Mouse (Mus musculus) lung, embryonic 14.5 days (tissue): Measurements from ENCODE around the gene Ppp6r3. TPM values are rescaled to one million over a fixed set of nuclear protein-coding genes. Genes with fewer than 3 reads are reported as not detected.
A peak's percentile ranks its signal among the peaks of the same experiment; 100 is the strongest.

ENCODE experiments used
- ATAC-seq: fragments of 200-750 bp; cut with Nextera tagmentation; 2 replicates; pipeline ENCODE4 v1.8.0; 2017; ENCODE audit warnings: mild to moderate bottlenecking, moderate TSS enrichment, moderate library complexity; ENCODE audit not compliant: insufficient read depth
- DNase-seq: peaks from one replicate; pipeline ENCODE4 v3.0.0-alpha.2; 2015
- H3K27ac ChIP-seq: fragments of 300-500 bp; sonication (generic); 2 replicates; pipeline ENCODE4 v1.5.1; 2014; ENCODE audit warnings: low read depth, mild to moderate bottlenecking, moderate library complexity
- H3K27me3 ChIP-seq: fragments of 300-500 bp; sonication (generic); 2 replicates; pipeline ENCODE4 v1.6.1; 2014; ENCODE audit warnings: low read length, control low read depth; ENCODE audit not compliant: insufficient read depth
- H3K36me3 ChIP-seq: fragments of 300-500 bp; sonication (generic); 2 replicates; pipeline ENCODE4 v1.6.1; 2014; ENCODE audit warnings: control low read depth; ENCODE audit not compliant: insufficient read depth
- H3K4me1 ChIP-seq: fragments of 300-500 bp; sonication (generic); 2 replicates; pipeline ENCODE4 v1.6.1; 2014; ENCODE audit warnings: antibody characterized with exemption, control low read depth; ENCODE audit not compliant: insufficient read depth
- H3K4me2 ChIP-seq: fragments of 300-500 bp; sonication (generic); 2 replicates; pipeline ENCODE4 v1.6.1; 2014; ENCODE audit warnings: mild to moderate bottlenecking
- H3K4me3 ChIP-seq: fragments of 300-500 bp; sonication (generic); 2 replicates; pipeline ENCODE4 v1.5.1; 2014; ENCODE audit warnings: low read depth, low read length
- H3K9ac ChIP-seq: fragments of 300-500 bp; sonication (generic); 2 replicates; pipeline ENCODE4 v1.6.1; 2014
- H3K9me3 ChIP-seq: fragments of 300-500 bp; sonication (generic); 2 replicates; pipeline ENCODE4 v1.6.1; 2016; ENCODE audit warnings: low read depth, low read length, control low read depth
- CTCF ChIP-seq: IDR thresholded peaks from 2 replicates; pipeline ENCODE4 v1.5.1; 2016; ENCODE audit warnings: antibody characterized with exemption, low read depth
- WGBS: fragments of 180-500 bp; shearing (Covaris S2); extraction: QIAGEN DNeasy Blood & Tissue Kit; methylation state at CpG from one replicate; pipeline ENCODE4 v1.1.7; 2014; 5-methylcytosine and 5-hydroxymethylcytosine counted together
- polyA plus RNA-seq: library from polyadenylated mRNA; unstranded; fragments of >200 nt; fragmentation: Nextera tagmentation; extraction: Ambion mirVana; gene quantifications from 2 replicates; pipeline ENCODE4 v1.2.1, GENCODE M21; 2014

The Ppp6r3 gene
- polyA plus RNA-seq, 1 experiment from 2014 or later: 74.6 TPM

- Histone ChIP-seq H3K27ac (no peak overlapping the region), H3K9me3 (no peaks in the 10 kb centered on the region), H3K4me1 (no peaks in the 10 kb centered on the region), H3K36me3 (no peaks in the 10 kb centered on the region), H3K27me3 (no peaks in the 10 kb centered on the region), H3K4me2 (no peak overlapping the region), H3K4me3 (no peak overlapping the region), H3K9ac (no peak overlapping the region)
- ATAC-seq (no peak), DNase-seq (no peak)
- TF ChIP-seq CTCF: no peak
- WGBS: 65% methylated on average over 3 of the region's 3 CpGs
These were observed 139.7 kb downstream of the Ppp6r3 start for GRCm38 (mm10) chr19:3435824-3436223.

- ATAC-seq: no peak
- Histone ChIP-seq H3K27me3 (no peaks in the 10 kb centered on the region), H3K9me3 (no peaks in the 10 kb centered on the region), H3K36me3 (no peaks in the 10 kb centered on the region), H3K4me1 (no peaks in the 10 kb centered on the region), H3K27ac (no peak overlapping the region), H3K4me3 (no peak overlapping the region), H3K4me2 (no peak overlapping the region), H3K9ac (no peak overlapping the region)
- WGBS: 31% methylated on average over 4 of the region's 4 CpGs
- TF ChIP-seq CTCF: no peak
- no peak for DNase-seq
These were observed 140.9 kb downstream of the Ppp6r3 start for GRCm38 (mm10) chr19:3434641-3435040.

- no peak overlapping the region for H3K27ac ChIP-seq
- H3K4me1 ChIP-seq: no peaks in the 10 kb centered on the region
- no peaks in the 10 kb centered on the region for H3K27me3 ChIP-seq
- DNase-seq (no peak), ATAC-seq (no peak)
- no peaks in the 10 kb centered on the region for H3K9me3 ChIP-seq
- no peak overlapping the region for H3K4me3 ChIP-seq
- no peak overlapping the region for H3K9ac ChIP-seq
- 34% methylated on average over 4 of the region's 4 CpGs for WGBS
- H3K4me2 ChIP-seq: no peak overlapping the region
- H3K36me3 ChIP-seq: no peaks in the 10 kb centered on the region
- no peak for TF ChIP-seq CTCF
These were observed 141.4 kb downstream of the Ppp6r3 start for GRCm38 (mm10) chr19:3434124-3434523.

GRCm38 (mm10) chr19:3431969-3432368 lies 143.6 kb downstream of the Ppp6r3 start:
- H3K4me2 ChIP-seq: no peak overlapping the region
- no peaks in the 10 kb centered on the region for H3K36me3 ChIP-seq
- WGBS: 77% methylated on average over 1 of the region's 2 CpGs
- H3K4me3 ChIP-seq: no peak overlapping the region
- DNase-seq (no peak), ATAC-seq (no peak)
- no peaks in the 10 kb centered on the region for H3K9me3 ChIP-seq
- H3K9ac ChIP-seq: no peak overlapping the region
- H3K27me3 ChIP-seq: no peaks in the 10 kb centered on the region
- H3K27ac ChIP-seq: no peak overlapping the region
- no peaks in the 10 kb centered on the region for H3K4me1 ChIP-seq
- TF ChIP-seq CTCF: no peak

GRCm38 (mm10) chr19:3431066-3431465 lies 144.5 kb downstream of the Ppp6r3 start:
- TF ChIP-seq CTCF: no peak
- WGBS: 62% methylated on average over 7 of the region's 7 CpGs
- no peak for ATAC-seq

GRCm38 (mm10) chr19:3429156-3429816 lies 146.3 kb downstream of the Ppp6r3 start:
- 48% methylated on average over 7 of the region's 7 CpGs for WGBS
- Histone ChIP-seq H3K27ac (no peak overlapping the region), H3K9ac (no peak overlapping the region), H3K27me3 (no peaks in the 10 kb centered on the region), H3K4me2 (no peak overlapping the region), H3K4me1 (no peaks in the 10 kb centered on the region), H3K36me3 (no peaks in the 10 kb centered on the region), H3K4me3 (no peak overlapping the region), H3K9me3 (no peaks in the 10 kb centered on the region)
- DNase-seq (peak; percentile 25), ATAC-seq (no peak)
- no peak for TF ChIP-seq CTCF

More at GRCm38 (mm10) chr19:3431066-3431465, 144.5 kb downstream of the Ppp6r3 start:
- no peak overlapping the region for H3K4me2 ChIP-seq
- H3K4me3 ChIP-seq: no peak overlapping the region
- no peaks in the 10 kb centered on the region for H3K9me3 ChIP-seq
- no peak overlapping the region for H3K27ac ChIP-seq
- DNase-seq: no peak
- H3K27me3 ChIP-seq: no peaks in the 10 kb centered on the region
- no peaks in the 10 kb centered on the region for H3K36me3 ChIP-seq
- no peak overlapping the region for H3K9ac ChIP-seq
- H3K4me1 ChIP-seq: no peaks in the 10 kb centered on the region

GRCm38 (mm10) chr19:3428057-3428830 lies 147.3 kb downstream of the Ppp6r3 start:
- Histone ChIP-seq H3K36me3 (no peaks in the 10 kb centered on the region), H3K4me1 (no peaks in the 10 kb centered on the region), H3K4me2 (no peak overlapping the region), H3K27me3 (no peaks in the 10 kb centered on the region), H3K27ac (no peak overlapping the region), H3K9ac (no peak overlapping the region), H3K9me3 (no peaks in the 10 kb centered on the region), H3K4me3 (no peak overlapping the region)
- WGBS: 66% methylated on average over 15 of the region's 15 CpGs
- DNase-seq (no peak), ATAC-seq (no peak)
- TF ChIP-seq CTCF: no peak
